Mouse (Mus musculus): Measurements from ENCODE around the gene Wnt3. TPM values are rescaled to one million over a fixed set of nuclear protein-coding genes. Genes with fewer than 3 reads are reported as not detected.

Gene Wnt3
- 1.9 and 2.2 TPM in 2 replicates for polyA plus RNA-seq (2021; fragmentation: Nextera tagmentation)
- long read RNA-seq, experiment 1, partial matches to known transcripts: 9 of 12 reads
- long read RNA-seq, experiment 1, other reads (novel, unspliced or antisense): 1 of 12 reads
- long read RNA-seq, experiment 2, partial matches to known transcripts: 10 of 10 reads
- long read RNA-seq, experiment 2, other reads (novel, unspliced or antisense): 0 of 10 reads

DNA sequence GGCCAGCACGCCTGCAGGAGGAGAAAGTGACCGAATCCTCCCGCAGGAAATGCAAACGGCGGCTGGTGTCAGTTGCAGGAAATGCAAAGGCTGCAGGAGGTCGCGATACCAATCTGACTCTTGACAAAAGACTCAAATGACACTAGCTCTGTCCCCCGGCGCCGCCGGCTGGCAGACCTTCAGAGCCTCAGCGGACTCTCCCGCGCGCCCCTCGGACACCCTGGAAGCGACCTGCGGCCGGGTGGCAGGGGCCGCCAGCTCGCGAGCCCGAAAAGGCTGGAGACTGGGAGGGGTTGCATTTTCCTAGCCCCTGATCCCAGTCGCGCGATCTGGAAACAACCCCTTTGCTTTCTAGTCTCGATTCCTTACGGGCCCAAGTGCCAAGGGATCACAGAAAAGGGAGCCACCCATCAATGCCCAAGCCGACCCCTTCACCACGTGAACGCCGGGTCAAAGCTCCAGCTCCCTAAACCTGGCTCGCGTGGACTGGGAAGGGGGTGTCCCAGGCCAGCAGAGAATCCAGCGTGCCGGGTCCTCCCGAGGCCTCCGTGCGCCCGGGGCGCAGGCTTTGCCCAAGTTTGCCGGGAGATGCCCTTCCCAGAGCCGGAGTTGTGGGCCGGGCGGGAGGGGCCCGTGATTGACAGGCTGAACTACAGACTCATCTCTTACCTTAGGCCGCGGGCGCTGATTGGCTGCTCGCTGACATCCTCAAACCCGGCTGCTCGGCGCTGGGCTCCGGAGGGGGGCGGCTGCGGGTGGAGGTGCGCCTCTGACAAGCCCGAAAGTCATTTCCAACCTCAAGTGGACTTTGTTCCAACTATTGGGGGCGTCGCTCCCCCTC lies at the start of gene Wnt3:
Gene Wnt3, plus strand, starts transcription at position 764 of the 841 bp plus-strand sequence.

DNA sequence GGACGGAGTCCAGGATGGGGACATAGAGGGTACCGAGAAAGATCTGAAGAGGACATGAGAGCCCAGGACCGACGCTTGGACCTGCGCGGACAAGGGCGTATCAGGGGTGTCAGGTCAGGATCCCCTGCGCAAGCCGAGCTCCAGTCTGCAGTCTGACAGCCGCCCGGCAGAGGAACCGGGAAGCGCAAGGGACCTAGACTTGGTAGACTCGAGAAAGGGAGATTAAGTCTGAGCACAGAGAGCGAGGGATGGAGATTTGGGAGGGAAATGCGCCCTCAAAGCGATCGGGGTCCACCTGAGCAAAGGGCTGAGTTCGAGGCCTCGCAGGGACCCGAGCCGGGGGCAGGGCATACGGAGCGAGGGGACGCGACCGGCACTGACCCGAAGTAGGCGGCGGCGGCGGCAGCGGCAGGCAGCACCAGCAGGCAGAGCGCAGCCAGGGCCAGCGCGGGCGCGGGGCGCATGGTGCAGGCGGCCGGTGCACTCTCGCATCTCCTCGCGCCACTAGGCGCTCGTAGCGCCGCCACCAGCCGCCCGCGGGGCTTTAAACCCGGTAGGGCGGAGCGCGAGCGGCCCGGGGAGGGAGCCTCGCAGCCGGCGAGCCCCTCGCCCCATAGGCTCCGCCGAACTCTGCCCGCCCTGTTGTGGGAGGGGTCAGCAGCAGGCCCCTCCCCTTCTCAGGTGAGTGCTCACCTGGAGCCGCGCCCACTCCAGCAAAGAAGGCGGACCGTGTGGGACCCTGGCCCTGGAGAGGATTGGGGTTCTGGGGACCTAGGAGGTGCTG lies 24.5 kb upstream of the Wnt3 start, which contains the start of gene Wnt9b:
Gene Wnt9b, minus strand, starts transcription at position 516 of the 784 bp plus-strand sequence.

Other genes starting within 250 kb of the Wnt3 start
- gene Gm884, start 153.0 kb upstream of the Wnt3 start, polyA plus RNA-seq (2021; fragmentation: Nextera tagmentation): 0.04 and 0.07 TPM in 2 replicates
- not detected in 2 replicates for gene Lyzl6, start 135.3 kb upstream of the Wnt3 start, polyA plus RNA-seq (2021; fragmentation: Nextera tagmentation)
- 200 and 202 TPM in 2 replicates for gene Rprml, start 124.6 kb upstream of the Wnt3 start, polyA plus RNA-seq (2021; fragmentation: Nextera tagmentation)
- 58.5 and 61.4 TPM in 2 replicates for gene Gosr2, start 76.3 kb upstream of the Wnt3 start, polyA plus RNA-seq (2021; fragmentation: Nextera tagmentation)
- 0.04 and 0.08 TPM in 2 replicates for gene Wnt9b, start 24.3 kb upstream of the Wnt3 start, polyA plus RNA-seq (2021; fragmentation: Nextera tagmentation)
- 176 and 237 TPM in 2 replicates for gene Nsf, start 179.9 kb downstream of the Wnt3 start, polyA plus RNA-seq (2021; fragmentation: Nextera tagmentation)
- gene Arf2, start 192.6 kb downstream of the Wnt3 start, polyA plus RNA-seq (2021; fragmentation: Nextera tagmentation): 37.0 and 44.4 TPM in 2 replicates

Data from left cerebral cortex, adult 6 months (tissue).